Mouse (Mus musculus): ENCODE measurements around the gene Mrpl58.

- TF ChIP-seq POLR2A (IDR thresholded peaks at IDR 0.05; ENCODE audit: control insufficient read depth, low read depth, low read length), result no peak
- TF ChIP-seq CTCF (IDR thresholded peaks at IDR 0.05; ENCODE audit: control insufficient read depth, insufficient read depth, insufficient replicate concordance, low read depth, low read length), result no peak
Measured at GRCm38 (mm10) chr11:115405723-115406122, 2.2 kb downstream of the Mrpl58 start.

Data from testis, adult 2 months (tissue).